Mouse (Mus musculus) ES-Bruce4 (cell line): Measurements from ENCODE around the gene Fam227a.
"Not testable (repeated sequence)": the region's sequence is repeated elsewhere in the genome, so short reads cannot be mapped to it uniquely, and the experiment has no call there.

Source experiments
- EP300 ChIP-seq: IDR thresholded peaks from 2 replicates; pipeline ENCODE4 v1.6.1; 2011; ENCODE audit warnings: low read depth, low read length; ENCODE audit not compliant: insufficient read depth
- POLR2A ChIP-seq: IDR thresholded peaks from one replicate; pipeline ENCODE4 v1.8.1; 2011; ENCODE audit warnings: low read length; ENCODE audit not compliant: insufficient read depth

DNA sequence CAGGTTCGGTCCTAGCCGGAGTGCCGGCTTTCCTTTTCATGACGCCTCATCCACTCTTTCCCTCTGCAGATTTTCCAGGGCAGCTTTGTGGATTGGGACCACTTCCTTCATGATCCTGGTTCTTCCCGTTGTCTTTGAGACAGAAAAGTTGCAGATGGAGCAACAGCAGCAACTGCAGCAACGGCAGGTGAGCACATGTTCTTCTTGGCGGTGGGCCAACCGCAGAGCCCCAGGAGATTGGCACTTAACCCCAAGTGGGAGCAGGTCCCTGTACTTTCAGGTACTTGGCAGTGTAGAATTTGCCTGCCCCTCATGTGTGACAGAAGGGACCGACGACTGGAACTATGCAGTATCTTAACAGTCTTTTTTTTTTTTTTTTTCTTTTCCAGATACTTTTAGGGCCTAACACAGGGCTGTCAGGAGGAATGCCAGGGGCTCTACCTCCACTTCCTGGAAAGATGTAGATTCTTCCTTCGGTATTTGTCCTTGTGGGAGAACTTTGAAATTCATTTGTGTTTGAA, 13.1 kb upstream of the Fam227a start:
- TF ChIP-seq EP300, POLR2A: not testable (repeated sequence)
